Mouse (Mus musculus): Measurements from ENCODE around the gene Secisbp2.
"Not testable (repeated sequence)": the region's sequence is repeated elsewhere in the genome, so short reads cannot be mapped to it uniquely, and the experiment has no call there.

Gene Secisbp2

GRCm38 (mm10) chr13:51651408-51652064, at the start of gene Secisbp2:
Gene Secisbp2 (plus strand): TSS chr13:51651697.
- in situ Hi-C loops (cut with MseI, MboI) = no loop called here

GRCm38 (mm10) chr13:51602764-51603163, 48.7 kb upstream of the Secisbp2 start:
- in situ Hi-C loops (cut with MseI, MboI) = loop anchor here (25.0 kb wide), 1 partner anchor 640 kb away; no protein-coding TSS in a partner anchor

- in situ Hi-C loops (cut with MseI, MboI) = loop anchor here (25.0 kb wide), 1 partner anchor 641 kb away; no protein-coding TSS in a partner anchor
These were observed 48.1 kb upstream of the Secisbp2 start for GRCm38 (mm10) chr13:51603221-51603893.

GRCm38 (mm10) chr13:51603894-51604244, 47.6 kb upstream of the Secisbp2 start:
- in situ Hi-C loops (cut with MseI, MboI) = loop anchor here (25.0 kb wide), 1 partner anchor 642 kb away; no protein-coding TSS in a partner anchor

- in situ Hi-C loops (cut with MseI, MboI) = loop anchor here (25.0 kb wide), 1 partner anchor 647 kb away; no protein-coding TSS in a partner anchor
These were observed 42.3 kb upstream of the Secisbp2 start for GRCm38 (mm10) chr13:51609231-51609630.

- in situ Hi-C loops (cut with MseI, MboI) = loop anchor here (25.0 kb wide), 1 partner anchor 649 kb away; no protein-coding TSS in a partner anchor
These were observed 40.4 kb upstream of the Secisbp2 start for GRCm38 (mm10) chr13:51611060-51611459.

- in situ Hi-C loops (cut with MseI, MboI) = loop anchor here (25.0 kb wide), 1 partner anchor 649 kb away; no protein-coding TSS in a partner anchor
These were observed 40.0 kb upstream of the Secisbp2 start for GRCm38 (mm10) chr13:51611500-51611899.

GRCm38 (mm10) chr13:51615815-51616214, 35.7 kb upstream of the Secisbp2 start:
- in situ Hi-C loops (cut with MseI, MboI) = loop anchor here (25.0 kb wide), 1 partner anchor 654 kb away; no protein-coding TSS in a partner anchor

GRCm38 (mm10) chr13:51616417-51617044, 35.0 kb upstream of the Secisbp2 start:
- in situ Hi-C loops (cut with MseI, MboI) = loop anchor here (25.0 kb wide), 1 partner anchor 654 kb away; no protein-coding TSS in a partner anchor

- in situ Hi-C loops (cut with MseI, MboI) = loop anchor here (25.0 kb wide), 1 partner anchor 655 kb away; no protein-coding TSS in a partner anchor
These were observed 34.2 kb upstream of the Secisbp2 start for GRCm38 (mm10) chr13:51617306-51617705.

GRCm38 (mm10) chr13:51617861-51618260, 33.6 kb upstream of the Secisbp2 start:
- in situ Hi-C loops (cut with MseI, MboI) = loop anchor here (25.0 kb wide), 1 partner anchor 656 kb away; no protein-coding TSS in a partner anchor

- in situ Hi-C loops (cut with MseI, MboI) = loop anchor here (25.0 kb wide), 1 partner anchor 656 kb away; no protein-coding TSS in a partner anchor
These were observed 32.9 kb upstream of the Secisbp2 start for GRCm38 (mm10) chr13:51618602-51619001.

- in situ Hi-C loops (cut with MseI, MboI) = loop anchor here (25.0 kb wide), 1 partner anchor 660 kb away; no protein-coding TSS in a partner anchor
These were observed 28.9 kb upstream of the Secisbp2 start for GRCm38 (mm10) chr13:51622626-51623025.

GRCm38 (mm10) chr13:51623678-51624077, 27.8 kb upstream of the Secisbp2 start:
- in situ Hi-C loops (cut with MseI, MboI) = loop anchor here (25.0 kb wide), 1 partner anchor 661 kb away; no protein-coding TSS in a partner anchor

GRCm38 (mm10) chr13:51628273-51628848, 23.1 kb upstream of the Secisbp2 start:
- in situ Hi-C loops (cut with MseI, MboI) = no loop called here

- in situ Hi-C loops (cut with MseI, MboI) = no loop called here
These were observed 20.0 kb upstream of the Secisbp2 start for GRCm38 (mm10) chr13:51631354-51631992.

- in situ Hi-C loops (cut with MseI, MboI) = no loop called here
These were observed 18.8 kb upstream of the Secisbp2 start for GRCm38 (mm10) chr13:51632560-51633218.

- in situ Hi-C loops (cut with MseI, MboI) = not testable (repeated sequence)
These were observed 16.1 kb upstream of the Secisbp2 start for GRCm38 (mm10) chr13:51635384-51635783.

- in situ Hi-C loops (cut with MseI, MboI) = no loop called here
These were observed 12.5 kb upstream of the Secisbp2 start for GRCm38 (mm10) chr13:51638958-51639357.

GRCm38 (mm10) chr13:51641424-51641823, 10.1 kb upstream of the Secisbp2 start:
- in situ Hi-C loops (cut with MseI, MboI) = no loop called here

Data from mouse trophoblast stem cell (cell line).